Mouse (Mus musculus): ENCODE results near the gene Mrpl54.

Mrpl54 gene

DNA sequence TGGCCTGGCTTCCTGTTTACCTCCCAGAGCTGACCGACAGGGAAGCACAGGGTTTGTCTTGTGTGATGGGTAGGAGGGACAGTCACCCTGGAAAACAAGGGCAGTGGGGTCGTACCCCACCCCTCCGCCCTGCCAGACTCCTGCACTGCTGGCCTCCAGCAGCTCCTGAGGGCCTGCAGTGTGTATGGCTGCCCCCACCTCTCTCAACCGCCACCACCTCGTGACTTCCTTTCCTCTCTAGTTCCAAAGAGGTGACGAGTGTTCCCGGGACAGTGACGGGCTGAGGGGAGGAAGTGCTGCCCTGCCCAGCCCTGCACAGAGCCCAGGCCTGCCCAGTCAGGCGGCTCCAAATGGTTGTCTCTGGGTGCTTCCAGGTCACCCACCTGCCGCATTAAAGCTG lies 31.1 kb upstream of the Mrpl54 start:
- in situ Hi-C loops (cut with MboI; ENCODE audit: low pct_unique_long_range_greater_than_20kb in 1 of 2, low sequenced_read_pairs in 2 of 2, unreplicated experiment in 1 of 2), result no loop called here

DNA sequence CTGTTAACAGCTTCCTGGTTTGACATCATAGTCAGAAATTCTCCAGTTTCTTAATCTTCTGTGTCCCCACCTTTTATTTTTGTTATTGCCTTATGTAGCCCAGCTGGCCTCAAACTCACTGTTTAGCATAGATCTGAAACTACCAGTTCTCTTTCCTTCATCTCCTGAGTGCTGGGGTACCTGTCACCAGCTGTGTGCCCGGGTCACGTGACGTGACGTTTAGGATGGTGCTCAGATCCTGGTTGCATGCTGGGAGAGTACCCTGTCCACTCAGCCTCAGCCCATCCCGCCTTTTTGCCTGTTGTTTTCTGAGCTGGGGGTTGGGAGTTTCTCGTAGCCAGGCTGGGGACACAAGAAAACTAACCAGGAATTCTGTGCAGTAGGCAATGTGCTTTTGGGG lies 30.5 kb upstream of the Mrpl54 start:
- in situ Hi-C loops (cut with MboI; ENCODE audit: low pct_unique_long_range_greater_than_20kb in 1 of 2, low sequenced_read_pairs in 2 of 2, unreplicated experiment in 1 of 2), result no loop called here

DNA sequence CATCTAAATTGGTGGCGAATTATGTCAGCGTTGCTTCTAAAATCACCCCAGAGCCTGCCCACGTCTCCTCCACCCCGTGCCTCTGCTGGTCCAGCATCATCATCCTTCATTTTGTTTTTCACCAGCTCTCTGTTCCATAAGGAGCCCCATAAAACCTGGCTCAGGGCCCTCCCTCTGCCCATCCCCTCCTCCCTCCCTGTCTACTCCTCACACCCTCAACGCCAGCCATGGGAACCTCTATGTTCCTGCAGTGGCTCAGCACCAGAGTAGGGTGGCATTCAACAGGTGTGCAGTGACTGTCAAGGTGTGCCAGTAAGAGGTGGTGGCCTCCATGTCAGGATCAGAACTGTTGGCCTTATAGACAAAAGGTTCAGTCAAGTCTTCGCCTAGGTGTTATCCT lies 28.5 kb upstream of the Mrpl54 start:
- in situ Hi-C loops (cut with MboI; ENCODE audit: low pct_unique_long_range_greater_than_20kb in 1 of 2, low sequenced_read_pairs in 2 of 2, unreplicated experiment in 1 of 2), result no loop called here

DNA sequence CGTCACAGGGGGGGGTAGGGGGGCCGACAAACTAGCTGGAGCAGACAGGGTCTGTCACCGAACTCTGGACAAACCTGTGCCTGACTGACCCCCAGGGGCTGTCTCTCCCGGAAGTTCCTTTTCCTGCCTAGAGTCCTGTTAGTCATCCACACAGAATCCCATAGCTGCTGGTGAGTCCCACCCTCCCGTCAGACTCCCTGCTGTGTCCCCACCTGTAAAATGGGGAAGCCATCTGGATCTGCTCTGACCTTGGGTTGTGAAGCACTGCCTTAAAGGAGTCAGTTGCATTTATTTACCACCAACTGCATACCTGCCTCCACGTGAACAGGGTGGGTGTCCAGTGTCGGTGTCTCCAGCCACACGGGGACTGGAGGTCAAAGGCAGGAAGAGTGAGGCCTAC lies 27.7 kb upstream of the Mrpl54 start:
- in situ Hi-C loops (cut with MboI; ENCODE audit: low pct_unique_long_range_greater_than_20kb in 1 of 2, low sequenced_read_pairs in 2 of 2, unreplicated experiment in 1 of 2), result no loop called here

DNA sequence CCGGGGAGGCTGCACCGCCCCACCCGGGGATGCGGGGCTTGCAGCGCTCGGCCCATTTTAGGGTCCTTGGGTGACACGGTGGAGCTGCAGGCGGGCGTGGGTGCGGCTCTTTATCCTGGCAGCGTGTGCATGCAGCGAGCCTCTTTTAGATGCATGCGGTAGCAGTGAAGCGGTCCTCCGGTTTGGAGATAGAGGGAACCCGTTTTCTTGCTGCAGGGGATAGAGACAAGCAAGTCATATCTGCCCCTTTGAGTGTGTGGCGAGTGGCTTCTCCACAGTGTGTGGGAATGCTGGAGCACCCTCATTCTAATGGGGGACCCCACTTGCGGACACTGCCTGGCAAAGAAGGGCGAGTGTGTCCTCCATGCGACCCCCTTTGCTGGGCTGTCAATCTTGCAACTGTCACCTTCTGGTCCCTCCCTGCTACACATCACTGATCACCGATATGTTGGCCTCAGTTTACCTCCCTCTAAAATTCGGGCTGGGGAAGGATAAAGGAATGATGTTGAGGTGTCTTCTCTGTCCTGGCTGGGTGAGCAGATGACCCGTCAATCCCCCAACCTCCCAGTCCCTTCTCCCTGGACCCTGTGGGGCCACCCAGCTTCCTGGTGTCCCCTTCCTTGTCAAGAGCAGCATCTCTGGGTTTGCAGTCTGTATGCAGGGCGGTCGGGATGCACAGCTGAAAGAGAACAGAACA lies 26.7 kb upstream of the Mrpl54 start:
- in situ Hi-C loops (cut with MboI; ENCODE audit: low pct_unique_long_range_greater_than_20kb in 1 of 2, low sequenced_read_pairs in 2 of 2, unreplicated experiment in 1 of 2), result no loop called here

DNA sequence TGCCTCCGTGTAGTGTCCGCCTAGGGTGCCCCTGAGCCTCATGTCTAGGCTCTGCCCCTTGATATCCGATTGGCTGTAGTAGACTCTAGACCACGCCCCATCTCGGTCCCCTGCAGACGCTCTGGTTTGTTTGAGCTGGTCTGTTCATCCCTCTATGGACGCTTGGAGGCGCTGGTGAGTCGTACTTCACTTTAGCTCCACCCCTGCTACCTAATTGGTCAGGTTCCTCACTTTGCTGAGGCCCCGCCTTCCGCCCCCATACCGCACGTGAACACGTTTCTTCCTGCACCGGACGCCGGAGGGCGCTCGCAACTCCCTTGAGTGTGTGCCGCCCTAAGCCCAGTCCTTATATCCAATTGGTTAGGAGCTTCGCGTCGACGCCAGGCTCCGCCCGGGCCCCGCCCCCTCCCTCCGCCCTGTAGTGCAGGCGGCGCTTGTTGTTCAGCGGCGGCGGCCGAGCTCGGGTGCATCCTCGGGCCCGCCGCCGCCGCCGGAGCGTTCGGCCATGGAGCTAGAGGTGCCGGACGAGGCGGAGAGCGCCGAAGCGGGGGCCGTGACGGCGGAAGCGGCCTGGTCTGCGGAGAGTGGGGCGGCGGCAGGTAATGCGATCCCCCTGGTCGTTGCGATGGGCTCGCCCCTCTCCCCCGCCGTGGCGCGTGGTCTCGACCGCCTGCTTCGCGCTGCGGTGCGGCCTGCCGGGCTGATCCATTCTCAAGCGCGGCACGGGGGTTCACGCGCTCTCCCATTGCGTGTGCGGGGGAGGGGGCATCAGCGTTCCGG lies 26.0 kb upstream of the Mrpl54 start, which contains the start of gene Pip5k1c:
TSS of gene Pip5k1c (plus strand) at position 410 of the 780 bp plus-strand sequence.
- in situ Hi-C loops (cut with MboI; ENCODE audit: low pct_unique_long_range_greater_than_20kb in 1 of 2, low sequenced_read_pairs in 2 of 2, unreplicated experiment in 1 of 2), result no loop called here

DNA sequence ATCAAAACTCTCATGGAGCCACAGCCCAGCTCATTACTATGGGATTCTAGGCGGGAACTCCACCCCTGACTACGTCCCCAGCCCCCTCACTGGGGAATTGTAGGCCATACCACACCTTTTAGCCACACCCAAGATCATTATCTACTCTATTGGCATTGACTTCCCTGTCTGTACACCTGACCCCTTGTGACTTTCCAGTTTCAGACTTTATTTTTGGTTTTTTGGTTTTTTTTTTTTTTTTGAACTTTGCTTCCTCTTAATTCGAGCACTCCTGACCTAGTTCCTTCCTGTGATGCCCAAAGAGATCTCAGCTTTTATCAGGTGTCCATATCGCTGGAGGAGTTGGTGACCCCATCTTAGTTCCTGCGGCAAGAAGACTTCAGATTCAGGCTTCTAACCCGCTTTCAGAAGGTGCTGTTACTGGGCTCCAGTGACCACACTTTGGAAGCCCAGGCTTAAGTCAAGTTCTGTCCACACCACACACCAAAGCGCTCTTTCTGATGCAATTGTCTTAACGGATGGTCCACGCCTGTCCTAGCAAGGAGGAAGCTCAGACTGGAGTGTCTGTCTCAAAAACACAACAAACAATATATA lies 24.9 kb upstream of the Mrpl54 start, which contains the start of gene Tjp3:
TSS of gene Tjp3 (minus strand) at position 71 of the 594 bp plus-strand sequence.
- in situ Hi-C loops (cut with MboI; ENCODE audit: low pct_unique_long_range_greater_than_20kb in 1 of 2, low sequenced_read_pairs in 2 of 2, unreplicated experiment in 1 of 2), result no loop called here

DNA sequence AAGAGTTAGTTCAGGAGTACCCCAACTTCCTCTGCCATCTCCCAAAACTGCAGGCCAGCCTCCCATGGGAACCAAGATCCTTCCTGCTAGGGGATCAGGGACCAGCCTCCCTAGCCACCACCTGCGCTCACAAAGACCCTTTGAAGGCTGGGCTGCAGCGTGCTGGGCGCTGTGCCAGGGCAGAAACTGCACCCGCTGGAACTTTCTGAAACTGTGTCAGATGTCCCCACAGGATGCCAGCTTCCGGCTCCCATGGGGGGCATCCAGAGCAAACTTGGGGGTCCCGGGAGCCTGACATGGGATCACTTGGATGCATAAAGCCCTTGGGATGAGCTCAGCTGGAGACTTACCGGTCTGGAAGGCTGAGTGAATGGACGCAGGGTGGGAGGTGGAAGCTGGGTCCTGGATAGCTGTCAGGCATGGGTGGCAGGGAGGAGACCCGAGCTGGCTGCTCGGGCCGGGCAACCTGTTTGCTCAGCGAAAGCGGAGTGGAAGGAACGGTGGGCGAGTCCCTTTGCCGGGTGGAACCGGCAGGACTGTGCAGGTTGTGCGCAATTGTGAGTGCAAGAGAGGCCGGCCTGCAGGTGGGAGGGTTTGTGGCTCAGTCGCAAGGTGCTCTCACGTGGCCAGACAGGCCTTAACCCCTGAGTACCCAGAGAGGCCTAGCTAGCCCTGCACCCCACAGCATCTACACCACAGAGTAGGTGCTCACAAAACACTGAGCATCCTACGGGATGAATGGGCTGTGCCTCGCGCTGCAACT lies 24.1 kb upstream of the Mrpl54 start:
- in situ Hi-C loops (cut with MboI; ENCODE audit: low pct_unique_long_range_greater_than_20kb in 1 of 2, low sequenced_read_pairs in 2 of 2, unreplicated experiment in 1 of 2), result no loop called here

DNA sequence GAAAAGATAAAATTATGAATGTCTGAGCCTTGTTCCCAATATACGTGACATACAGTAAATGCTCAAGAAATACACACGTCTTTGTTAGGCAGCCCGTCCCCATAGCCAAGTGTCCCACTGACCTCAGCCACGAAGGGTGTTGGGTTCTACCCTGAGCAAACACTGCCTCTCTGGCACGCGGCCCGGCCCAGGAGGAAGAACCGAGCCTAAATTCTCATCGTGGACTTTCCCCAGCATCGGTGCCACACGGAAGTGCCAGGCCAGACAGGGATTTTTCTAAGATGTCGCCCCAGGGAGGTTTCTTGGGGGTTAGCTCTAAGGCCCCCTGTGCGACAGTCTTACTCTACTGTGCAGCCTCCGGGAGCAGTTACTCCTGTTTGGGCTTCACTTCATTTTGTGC lies 23.1 kb upstream of the Mrpl54 start:
- in situ Hi-C loops (cut with MboI; ENCODE audit: low pct_unique_long_range_greater_than_20kb in 1 of 2, low sequenced_read_pairs in 2 of 2, unreplicated experiment in 1 of 2), result loop anchor here (5.0 to 10.0 kb wide), 2 partner anchors 52 to 55 kb away; partner anchors contain the start of gene Gipc3 (in 2 of the 2)

DNA sequence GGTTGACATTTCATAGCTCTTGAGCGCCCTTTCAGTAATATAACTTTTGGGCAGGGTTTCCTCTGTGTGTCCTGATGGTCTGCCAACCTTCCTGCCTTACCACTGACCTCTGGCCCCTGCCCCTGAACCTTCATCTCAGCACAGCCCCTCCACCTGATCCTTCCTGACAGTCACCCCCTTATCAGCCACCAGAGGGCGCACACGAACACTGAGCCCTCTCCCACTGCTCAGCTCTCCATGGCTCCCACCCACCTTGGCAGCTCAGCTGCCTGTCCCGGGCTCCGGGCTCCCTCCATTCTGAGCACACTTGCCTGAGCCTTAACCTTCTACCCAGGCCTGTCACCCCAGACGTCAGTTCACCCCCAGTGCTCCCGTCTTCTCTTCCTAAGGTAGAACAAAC lies 22.5 kb upstream of the Mrpl54 start:
- in situ Hi-C loops (cut with MboI; ENCODE audit: low pct_unique_long_range_greater_than_20kb in 1 of 2, low sequenced_read_pairs in 2 of 2, unreplicated experiment in 1 of 2), result loop anchor here (5.0 to 10.0 kb wide), 2 partner anchors 53 to 56 kb away; partner anchors contain the start of gene Gipc3 (in 2 of the 2)

DNA sequence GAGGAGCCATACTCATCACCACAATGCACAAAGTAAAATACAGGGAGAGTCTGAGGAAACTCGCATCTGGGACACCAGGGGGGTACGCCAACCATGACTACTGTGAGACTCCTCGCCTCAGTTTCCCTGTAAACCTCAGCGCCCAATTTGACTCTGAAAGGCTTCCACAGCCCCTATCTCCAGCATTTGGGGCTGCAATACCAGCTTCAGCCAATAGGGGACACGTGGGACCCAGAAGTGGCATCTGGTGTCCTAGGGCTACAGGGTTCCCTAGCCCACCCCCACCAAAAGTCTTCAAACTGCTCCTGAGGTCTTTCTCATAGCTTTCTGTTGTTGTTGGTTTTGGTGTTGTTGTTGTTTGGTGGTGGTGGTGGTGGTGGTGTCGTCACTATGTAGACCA lies 21.9 kb upstream of the Mrpl54 start:
- in situ Hi-C loops (cut with MboI; ENCODE audit: low pct_unique_long_range_greater_than_20kb in 1 of 2, low sequenced_read_pairs in 2 of 2, unreplicated experiment in 1 of 2), result loop anchor here (5.0 to 10.0 kb wide), 2 partner anchors 54 to 56 kb away; partner anchors contain the start of gene Gipc3 (in 2 of the 2)

DNA sequence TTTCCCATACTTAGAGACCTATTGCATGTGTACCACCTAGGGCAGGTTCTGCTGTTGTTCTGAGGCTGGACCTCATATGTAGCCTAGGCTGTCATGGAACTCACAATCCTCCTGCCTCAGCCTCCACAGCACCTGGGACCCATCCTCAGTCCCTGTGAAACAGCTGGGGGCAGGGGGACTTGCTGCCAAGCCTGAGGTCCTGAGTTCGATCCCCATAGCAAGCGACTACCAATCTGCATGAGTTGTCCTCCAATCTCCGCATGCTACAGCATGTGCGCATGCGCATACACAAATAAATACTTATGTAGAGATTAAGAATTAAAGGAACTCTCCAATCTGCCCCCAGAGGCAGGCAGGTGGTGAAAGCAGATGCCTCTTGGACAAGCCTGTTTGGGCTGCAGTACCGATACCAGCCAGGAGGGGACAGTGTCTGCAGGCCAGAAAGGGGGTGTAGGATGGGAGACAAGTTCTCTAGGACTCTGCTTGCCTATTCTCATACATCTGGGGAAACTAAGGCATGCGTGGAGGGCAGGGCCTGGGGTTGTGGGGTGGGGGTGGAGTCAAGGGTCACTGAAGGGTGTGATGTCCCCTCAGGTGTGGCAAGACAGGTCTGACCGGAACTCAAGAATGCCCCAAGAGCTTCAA lies 20.9 kb upstream of the Mrpl54 start:
- in situ Hi-C loops (cut with MboI; ENCODE audit: low pct_unique_long_range_greater_than_20kb in 1 of 2, low sequenced_read_pairs in 2 of 2, unreplicated experiment in 1 of 2), result loop anchor here (5.0 to 10.0 kb wide), 2 partner anchors 55 to 57 kb away; partner anchors contain the start of gene Gipc3 (in 2 of the 2)

DNA sequence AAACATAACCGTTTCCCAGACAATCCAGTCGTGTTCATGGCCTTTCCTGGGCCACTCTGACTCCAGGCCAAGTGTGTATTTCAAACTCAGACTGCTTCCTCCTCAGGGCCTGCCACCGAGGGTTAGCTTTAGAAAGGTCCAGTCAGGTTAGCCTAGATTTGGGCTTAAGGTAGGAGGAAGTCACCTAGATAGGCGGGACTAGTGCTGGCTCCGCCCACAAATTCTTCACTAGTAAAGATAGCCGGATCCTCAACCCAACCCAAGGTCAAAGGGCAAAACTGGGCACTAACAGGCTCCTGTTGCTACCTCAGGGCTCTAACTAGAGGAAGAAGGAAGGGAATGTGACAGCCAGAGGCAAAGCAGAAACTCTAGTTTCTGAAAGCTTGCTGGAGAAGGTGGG lies 19.9 kb upstream of the Mrpl54 start:
- in situ Hi-C loops (cut with MboI; ENCODE audit: low pct_unique_long_range_greater_than_20kb in 1 of 2, low sequenced_read_pairs in 2 of 2, unreplicated experiment in 1 of 2), result loop anchor here (5.0 to 10.0 kb wide), 2 partner anchors 56 to 58 kb away; partner anchors contain the start of gene Gipc3 (in 2 of the 2)

DNA sequence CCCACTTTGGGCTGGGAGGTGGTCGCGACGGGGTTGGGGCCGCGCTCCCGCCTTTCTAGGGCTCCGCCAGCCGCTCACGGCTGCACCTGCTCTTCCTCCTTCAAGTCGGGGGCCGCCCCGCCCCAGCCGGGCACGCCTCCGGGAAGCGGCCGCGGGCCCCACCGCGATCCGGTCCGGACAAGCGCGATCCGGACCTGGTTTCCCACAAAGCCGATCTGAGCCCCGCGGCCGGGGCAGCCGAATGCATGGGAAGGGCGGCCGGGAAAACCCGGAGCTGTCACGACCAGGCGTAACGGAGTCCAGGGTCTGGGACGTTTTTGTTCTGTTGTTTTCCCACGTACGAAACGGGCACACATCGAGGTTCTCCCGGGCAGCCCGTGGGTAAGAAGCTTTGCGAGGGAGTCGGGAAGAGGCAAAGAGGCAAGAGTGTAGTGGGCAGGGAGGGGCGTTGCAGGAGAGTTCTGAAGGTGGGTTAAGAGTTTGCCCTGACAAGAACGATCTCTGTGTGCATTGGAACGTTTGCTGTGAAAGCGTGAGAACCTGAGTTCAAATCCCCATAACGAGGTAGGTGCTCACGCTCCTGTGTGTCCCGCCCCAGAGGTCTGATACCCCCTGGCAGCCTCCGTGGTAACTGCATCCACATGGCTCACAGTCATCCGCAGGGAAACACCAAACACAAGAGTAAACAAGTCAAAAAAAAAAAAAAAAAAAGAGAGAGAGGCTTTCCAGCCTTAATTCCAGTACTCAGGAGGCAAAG lies 19.1 kb upstream of the Mrpl54 start:
- in situ Hi-C loops (cut with MboI; ENCODE audit: low pct_unique_long_range_greater_than_20kb in 1 of 2, low sequenced_read_pairs in 2 of 2, unreplicated experiment in 1 of 2), result loop anchor here (5.0 to 10.0 kb wide), 2 partner anchors 56 to 59 kb away; partner anchors contain the start of gene Gipc3 (in 2 of the 2)

DNA sequence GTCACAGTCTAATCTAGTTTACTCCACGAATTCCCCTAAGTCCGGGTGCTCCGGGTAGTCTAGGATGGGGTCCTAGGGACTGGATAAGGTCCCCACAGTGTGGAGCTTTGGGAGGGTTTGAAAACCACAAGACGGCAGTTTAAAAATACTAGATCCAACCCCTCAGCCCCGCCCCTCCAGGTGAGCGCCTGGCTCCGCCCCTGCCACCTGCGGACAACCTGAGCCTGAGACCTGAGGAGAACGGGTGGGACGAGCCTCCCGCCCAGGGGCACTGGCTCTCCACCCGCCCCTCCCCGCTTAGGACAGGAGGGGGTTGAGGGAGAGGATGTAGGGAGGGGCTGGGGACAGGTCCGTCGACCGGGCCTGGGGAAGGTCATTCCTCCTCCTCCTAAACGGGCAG lies 18.0 kb upstream of the Mrpl54 start:
- in situ Hi-C loops (cut with MboI; ENCODE audit: low pct_unique_long_range_greater_than_20kb in 1 of 2, low sequenced_read_pairs in 2 of 2, unreplicated experiment in 1 of 2), result loop anchor here (5.0 to 10.0 kb wide), 2 partner anchors 58 to 60 kb away; partner anchors contain the start of gene Gipc3 (in 2 of the 2)

DNA sequence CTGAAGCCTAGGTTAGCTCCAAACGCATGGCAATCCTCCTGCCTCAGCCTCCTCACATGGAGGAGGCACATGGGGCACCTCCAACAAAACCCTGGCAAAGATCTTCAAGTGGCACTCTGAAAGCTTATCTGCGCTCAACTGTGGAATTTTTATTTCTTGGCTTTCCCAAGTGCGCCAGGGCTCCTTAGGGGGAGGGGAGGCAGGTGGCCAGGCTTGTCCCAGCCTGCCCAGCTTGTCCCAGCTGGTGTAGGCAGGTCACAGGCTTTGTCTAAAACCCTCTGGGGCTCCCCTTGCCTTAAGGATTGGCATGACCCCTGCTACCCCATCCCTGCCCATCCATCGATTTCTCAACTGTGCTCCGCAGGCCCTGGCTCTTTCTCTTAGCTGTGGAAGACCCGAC lies 17.5 kb upstream of the Mrpl54 start:
- in situ Hi-C loops (cut with MboI; ENCODE audit: low pct_unique_long_range_greater_than_20kb in 1 of 2, low sequenced_read_pairs in 2 of 2, unreplicated experiment in 1 of 2), result loop anchor here in 1 of 2 experiments (10.0 kb wide), 1 partner anchor 61 kb away; the partner anchor contains the start of gene Gipc3

DNA sequence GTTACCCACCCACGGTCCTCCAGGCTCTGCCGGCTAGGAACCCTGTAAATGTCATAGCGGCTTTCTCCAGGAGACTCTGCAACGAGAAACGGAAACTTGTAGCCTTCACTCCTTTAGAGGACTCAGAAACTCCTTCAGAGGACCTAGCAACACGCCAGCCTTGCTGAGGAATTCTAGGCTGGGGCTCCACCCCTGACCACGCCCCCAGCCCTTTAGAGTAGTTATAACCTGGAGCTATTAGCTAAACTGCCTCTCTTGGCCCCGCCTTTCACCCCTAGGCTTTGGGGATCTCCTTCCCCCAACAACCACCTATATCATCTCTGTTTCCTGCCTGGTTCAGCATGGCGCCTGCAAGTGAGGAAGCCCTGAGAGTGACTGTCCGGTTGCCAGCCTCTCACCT lies 12.8 kb upstream of the Mrpl54 start:
- in situ Hi-C loops (cut with MboI; ENCODE audit: low pct_unique_long_range_greater_than_20kb in 1 of 2, low sequenced_read_pairs in 2 of 2, unreplicated experiment in 1 of 2), result no loop called here

Data from mouse embryonic stem cell (cell line).